Mouse (Mus musculus) C2C12 (cell line): ENCODE measurements around the gene Fcer1g.

Source experiments
- CEBPB ChIP-seq: IDR thresholded peaks from one replicate; pipeline ENCODE4 v1.6.1; 2011; ENCODE audit warnings: low read depth, mild to moderate bottlenecking, control low read depth, moderate library complexity
- CTCF ChIP-seq: IDR thresholded peaks from one replicate; pipeline ENCODE4 v1.5.1; 2011; ENCODE audit not compliant: control insufficient read depth, insufficient read depth, insufficient read length
- MAX ChIP-seq: IDR thresholded peaks from one replicate; pipeline ENCODE4 v1.6.1; 2011; ENCODE audit warnings: mild to moderate bottlenecking, control low read depth
- MYOD1 ChIP-seq: IDR thresholded peaks from one replicate; pipeline ENCODE4 v1.6.1; 2011; ENCODE audit warnings: low read depth; ENCODE audit not compliant: control insufficient read depth, insufficient read length

GRCm38 (mm10) chr1:171269848-171270572 is 35.8 kb upstream of the Fcer1g start, which contains the start of gene B4galt3:
- TF ChIP-seq MAX (no peak), CTCF (no peak), CEBPB (no peak), MYOD1 (no peak)
